Mouse (Mus musculus): ENCODE data around the gene Smim12. TPM values are rescaled to one million over a fixed set of nuclear protein-coding genes. Genes with fewer than 3 reads are reported as not detected.

The Smim12 gene
- total RNA-seq, 4 experiments from 2014 or later, result 55.6 to 65.7 (median 60.7) TPM

Other genes starting within 250 kb of the Smim12 start
- 10 to 100 TPM; 60.3 to 71.5 (median 62.8) TPM for gene Sfpq, start 222.5 kb upstream of the Smim12 start, total RNA-seq (2022)
- gene Zmym1, start 182.6 kb upstream of the Smim12 start, total RNA-seq (2022), result 1 to 10 TPM; 3.6 to 7.3 (median 5.7) TPM
- gene Zmym6, start 166.4 kb upstream of the Smim12 start, total RNA-seq (2022), result 10 to 100 TPM in 2 of 4 experiments, 1 to 10 TPM in 2; 8.0 to 16.2 (median 9.9) TPM
- gene Tmem35b, start 120.1 kb upstream of the Smim12 start, total RNA-seq (2022), result 1 to 10 TPM; 1.0 to 3.1 (median 2.4) TPM
- gene Dlgap3, start 74.6 kb upstream of the Smim12 start, total RNA-seq (2022), result under 1 TPM; 0.06 to 0.98 (median 0.25) TPM
- 10 to 100 TPM in 2 of 4 experiments, 1 to 10 TPM in 2; 7.5 to 10.8 (median 9.1) TPM for gene Gja4, start 70.3 kb downstream of the Smim12 start, total RNA-seq (2022)
- gene Gjb3, start 87.1 kb downstream of the Smim12 start, total RNA-seq (2022), result under 1 TPM in 1 of 4 experiments, not detected in 3; 0.14 TPM
- gene Gjb4, start 110.3 kb downstream of the Smim12 start, total RNA-seq (2022), result not detected
- gene Gjb5, start 114.4 kb downstream of the Smim12 start, total RNA-seq (2022), result under 1 TPM; 0.16 to 0.59 (median 0.30) TPM

Measured in heart, adult 8-10 months (tissue).